Mouse (Mus musculus): ENCODE measurements around the gene Ankrd44. TPM values are rescaled to one million over a fixed set of nuclear protein-coding genes. Genes with fewer than 3 reads are reported as not detected.
A peak's percentile ranks its signal among the peaks of the same experiment; 100 is the strongest.

The Ankrd44 gene
- total RNA-seq, 2 experiments from 2014 or later, result 20.6 to 22.8 TPM

- intact Hi-C loops (cut with DNase I), result no loop called here
- no peak for DNase-seq (ENCODE audit: low spot score in 2 of 2)
Measured at GRCm38 (mm10) chr1:54690291-54690965, 235.8 kb downstream of the Ankrd44 start.

GRCm38 (mm10) chr1:54688441-54688840 lies 237.7 kb downstream of the Ankrd44 start:
- intact Hi-C loops (cut with DNase I), result no loop called here
- no peak for DNase-seq (ENCODE audit: low spot score in 2 of 2)

- DNase-seq (ENCODE audit: low spot score in 2 of 2), result no peak
- intact Hi-C loops (cut with DNase I), result no loop called here
Measured at GRCm38 (mm10) chr1:54684316-54684715, 241.9 kb downstream of the Ankrd44 start.

GRCm38 (mm10) chr1:54679556-54679955 lies 246.6 kb downstream of the Ankrd44 start:
- intact Hi-C loops (cut with DNase I), result no loop called here

GRCm38 (mm10) chr1:54678037-54678436 lies 248.2 kb downstream of the Ankrd44 start:
- DNase-seq (ENCODE audit: low spot score in 2 of 2), result no peak

More at GRCm38 (mm10) chr1:54679556-54679955, 246.6 kb downstream of the Ankrd44 start:
- no peak for DNase-seq (ENCODE audit: low spot score in 2 of 2)

GRCm38 (mm10) chr1:54675478-54675877 lies 250.7 kb downstream of the Ankrd44 start:
- intact Hi-C loops (cut with DNase I), result no loop called here

More at GRCm38 (mm10) chr1:54678037-54678436, 248.2 kb downstream of the Ankrd44 start:
- intact Hi-C loops (cut with DNase I), result no loop called here

GRCm38 (mm10) chr1:54667991-54668390 lies 258.2 kb downstream of the Ankrd44 start:
- intact Hi-C loops (cut with DNase I), result loop anchor here (2.0 to 5.0 kb wide), 3 partner anchors 159 to 311 kb away; partner anchors contain the start of gene Ankrd44
- no peak for DNase-seq (ENCODE audit: low spot score in 2 of 2)

More at GRCm38 (mm10) chr1:54675478-54675877, 250.7 kb downstream of the Ankrd44 start:
- DNase-seq (ENCODE audit: low spot score in 2 of 2), result no peak

- intact Hi-C loops (cut with DNase I), result loop anchor here (2.0 to 5.0 kb wide), 3 partner anchors 162 to 313 kb away; partner anchors contain the start of gene Ankrd44
- DNase-seq (ENCODE audit: low spot score in 2 of 2), result peak; percentile 40 to 74
Measured at GRCm38 (mm10) chr1:54665582-54666405, 260.4 kb downstream of the Ankrd44 start.

- no peak for DNase-seq (ENCODE audit: low spot score in 2 of 2)
- intact Hi-C loops (cut with DNase I), result loop anchor here (5.0 kb wide), 2 partner anchors 162 to 262 kb away; partner anchors contain the start of gene Ankrd44
Measured at GRCm38 (mm10) chr1:54665095-54665494, 261.1 kb downstream of the Ankrd44 start.

GRCm38 (mm10) chr1:54660674-54661073 lies 265.5 kb downstream of the Ankrd44 start:
- intact Hi-C loops (cut with DNase I), result no loop called here
- no peak for DNase-seq (ENCODE audit: low spot score in 2 of 2)

- intact Hi-C loops (cut with DNase I), result no loop called here
- no peak for DNase-seq (ENCODE audit: low spot score in 2 of 2)
Measured at GRCm38 (mm10) chr1:54658558-54658957, 267.6 kb downstream of the Ankrd44 start.

GRCm38 (mm10) chr1:54648237-54648636 lies 277.9 kb downstream of the Ankrd44 start:
- intact Hi-C loops (cut with DNase I), result no loop called here
- no peak for DNase-seq (ENCODE audit: low spot score in 2 of 2)

- peak; percentile 19 to 25 for DNase-seq (ENCODE audit: low spot score in 2 of 2)
- intact Hi-C loops (cut with DNase I), result no loop called here
Measured at GRCm38 (mm10) chr1:54647335-54647745, 278.8 kb downstream of the Ankrd44 start.

- no peak for DNase-seq (ENCODE audit: low spot score in 2 of 2)
- intact Hi-C loops (cut with DNase I), result no loop called here
Measured at GRCm38 (mm10) chr1:54640184-54640795, 285.9 kb downstream of the Ankrd44 start.

GRCm38 (mm10) chr1:54639506-54640078 lies 286.6 kb downstream of the Ankrd44 start:
- intact Hi-C loops (cut with DNase I), result no loop called here
- no peak for DNase-seq (ENCODE audit: low spot score in 2 of 2)

GRCm38 (mm10) chr1:54639076-54639475 lies 287.1 kb downstream of the Ankrd44 start:
- no peak for DNase-seq (ENCODE audit: low spot score in 2 of 2)
- intact Hi-C loops (cut with DNase I), result no loop called here

GRCm38 (mm10) chr1:54637340-54637739 lies 288.8 kb downstream of the Ankrd44 start:
- intact Hi-C loops (cut with DNase I), result no loop called here
- DNase-seq (ENCODE audit: low spot score in 2 of 2), result no peak

GRCm38 (mm10) chr1:54629106-54629505 lies 297.1 kb downstream of the Ankrd44 start:
- no peak for DNase-seq (ENCODE audit: low spot score in 2 of 2)
- intact Hi-C loops (cut with DNase I), result no loop called here

GRCm38 (mm10) chr1:54614963-54615362 lies 311.2 kb downstream of the Ankrd44 start:
- no peak for DNase-seq (ENCODE audit: low spot score in 2 of 2)
- intact Hi-C loops (cut with DNase I), result no loop called here

GRCm38 (mm10) chr1:54612344-54612743 lies 313.8 kb downstream of the Ankrd44 start:
- intact Hi-C loops (cut with DNase I), result no loop called here
- no peak for DNase-seq (ENCODE audit: low spot score in 2 of 2)
